Mouse (Mus musculus) regulatory T cell (primary cell): Measurements from ENCODE around the gene Slc5a12.

Source experiments
- in situ Hi-C: fragments of 300-600 bp; cut with MboI, MseI; formaldehyde crosslinking; loops from one replicate; pipeline ENCODE4 v1.15.1; 2025; ENCODE audit warnings: high pct_unique_total_duplicates

Slc5a12 gene

DNA sequence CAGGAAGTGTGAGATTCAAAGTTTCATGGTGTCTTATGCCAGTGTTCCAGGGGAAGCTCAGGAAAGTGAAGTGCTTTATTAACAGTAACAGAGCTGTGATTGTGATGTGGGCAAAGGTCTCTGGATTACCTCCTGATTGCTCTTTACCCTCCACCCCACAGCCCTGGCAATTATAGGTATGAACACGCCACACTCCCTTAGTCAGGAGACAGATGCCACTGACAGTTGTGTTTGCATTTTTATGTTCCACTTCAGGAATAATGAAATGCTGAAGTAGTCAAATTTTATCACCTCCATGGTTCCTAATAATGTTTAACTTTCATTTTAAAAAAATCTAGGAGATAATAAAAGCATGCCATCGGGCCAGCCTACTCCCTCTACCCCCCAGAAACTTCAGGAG is at the start of gene Slc5a12:
TSS of gene Slc5a12 (plus strand) at position 367 of the 400 bp plus-strand sequence.
- in situ Hi-C loops, result no loop called here

DNA sequence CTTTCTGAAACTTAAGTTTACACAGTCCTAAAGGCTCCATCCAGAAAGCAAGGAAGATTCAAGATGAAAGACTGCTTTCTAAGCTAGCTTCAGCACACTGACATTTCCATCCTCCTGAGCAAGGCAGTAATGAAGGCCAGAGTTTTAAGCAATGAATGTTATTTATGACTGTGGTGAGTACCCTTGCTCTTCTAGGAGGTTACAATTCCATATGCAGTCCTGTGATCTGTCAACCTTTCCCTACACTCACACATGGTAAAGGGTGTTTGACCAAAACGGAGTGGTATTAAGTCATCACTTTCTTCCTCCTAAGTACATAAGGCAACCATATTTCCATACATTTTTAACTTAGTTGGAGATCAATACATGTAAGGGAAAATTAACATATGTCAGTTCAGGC is 41.0 kb upstream of the Slc5a12 start:
- in situ Hi-C loops, result no loop called here

DNA sequence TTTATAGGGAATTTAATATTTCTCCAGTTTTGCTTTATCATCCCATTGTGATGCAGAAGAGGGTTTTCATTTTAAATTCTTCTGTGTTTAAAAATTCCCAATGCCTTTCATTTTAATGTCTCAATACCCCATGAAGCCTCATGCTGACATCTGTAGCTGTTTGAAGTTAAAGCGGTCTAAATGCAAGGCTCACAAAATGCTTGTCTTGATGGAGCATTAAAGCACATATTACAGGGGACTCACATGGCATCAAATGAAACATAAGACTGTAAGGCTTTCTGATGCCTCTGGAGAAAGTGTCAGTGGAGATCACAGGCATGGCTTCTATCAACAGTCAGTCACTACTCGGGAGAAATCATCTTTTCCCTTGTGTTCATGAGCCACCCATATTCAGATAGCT is 34.5 kb upstream of the Slc5a12 start:
- in situ Hi-C loops, result loop anchor here (10.0 kb wide), 1 partner anchor 658 kb away; no protein-coding TSS in a partner anchor

DNA sequence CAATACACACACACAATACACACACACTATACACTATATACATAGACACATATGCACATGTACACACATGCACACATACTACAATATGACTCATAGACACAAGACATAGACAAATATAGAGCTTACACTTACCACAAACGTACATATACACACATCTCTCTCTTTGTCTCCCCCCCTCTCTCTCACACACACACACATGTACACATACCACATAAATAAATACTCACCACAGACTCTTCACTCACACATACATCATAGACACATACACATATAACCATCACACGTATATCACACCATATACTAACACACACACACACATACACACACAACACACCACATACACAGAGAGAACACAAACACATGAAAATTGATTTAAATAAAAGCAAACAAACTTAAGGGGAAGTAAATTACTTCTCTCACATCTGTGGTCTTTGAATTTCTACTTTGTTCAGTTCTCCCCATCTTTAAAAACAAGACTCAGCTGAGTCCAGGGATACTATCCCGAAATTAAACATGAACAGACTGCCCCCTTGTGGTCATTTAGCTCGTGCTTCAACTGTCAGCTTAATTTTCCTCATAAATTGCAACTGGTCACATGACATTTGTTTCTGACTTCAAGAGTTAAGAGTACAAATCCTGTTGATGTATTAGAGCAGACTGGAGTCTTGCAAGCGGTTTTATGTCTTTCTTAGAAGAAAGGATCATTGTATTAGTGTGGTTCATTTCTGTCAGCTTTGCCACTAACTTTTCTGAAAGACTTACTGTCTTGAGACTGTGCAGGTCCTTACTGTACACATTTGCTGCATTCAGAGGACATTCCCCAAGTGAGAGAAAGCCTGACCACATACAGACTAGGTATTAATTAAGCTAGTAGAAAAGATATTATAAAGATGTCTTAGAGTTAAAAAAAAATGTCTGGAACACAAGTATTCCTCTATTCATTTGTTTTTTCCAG is 32.1 kb upstream of the Slc5a12 start:
- in situ Hi-C loops, result loop anchor here (10.0 kb wide), 1 partner anchor 660 kb away; no protein-coding TSS in a partner anchor

DNA sequence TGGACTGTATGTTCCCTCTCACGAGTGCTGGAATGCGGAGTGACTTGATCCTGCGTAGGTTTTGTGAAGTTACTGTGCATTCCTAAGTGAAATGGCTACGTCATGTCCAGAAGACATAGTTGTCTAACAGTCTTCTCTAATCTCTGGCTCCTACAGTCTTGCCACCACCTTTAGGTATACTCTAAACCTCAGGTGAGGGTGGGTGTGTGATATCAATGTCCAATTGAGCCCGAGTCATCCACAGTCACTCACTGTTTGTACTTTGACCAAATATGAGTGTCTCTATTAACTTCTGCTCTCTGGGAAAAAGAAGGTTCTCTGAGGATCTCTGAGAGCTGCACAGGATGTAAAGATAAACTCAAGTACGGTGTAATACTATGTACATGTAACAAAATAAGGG is 10.4 kb upstream of the Slc5a12 start:
- in situ Hi-C loops, result no loop called here

DNA sequence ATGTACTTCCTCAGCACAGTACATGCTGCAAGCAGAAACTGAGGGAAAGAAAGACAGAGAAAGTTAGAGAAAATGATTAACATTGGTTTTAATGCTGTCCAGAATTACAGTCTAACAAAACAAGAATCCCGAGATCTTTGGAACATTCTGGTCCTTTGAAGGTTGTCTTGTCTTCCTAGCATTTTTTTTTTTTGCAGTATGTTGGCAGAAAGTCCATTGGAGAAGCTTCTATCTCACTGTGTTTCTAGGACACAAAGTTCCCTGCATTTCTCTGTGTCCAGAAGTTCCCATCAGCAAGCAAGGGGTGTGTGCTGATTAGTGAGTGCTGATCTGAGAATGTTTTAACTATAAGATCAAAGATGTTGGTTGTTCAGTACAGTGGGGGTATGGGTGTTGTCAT is 7.1 kb upstream of the Slc5a12 start:
- in situ Hi-C loops, result no loop called here

DNA sequence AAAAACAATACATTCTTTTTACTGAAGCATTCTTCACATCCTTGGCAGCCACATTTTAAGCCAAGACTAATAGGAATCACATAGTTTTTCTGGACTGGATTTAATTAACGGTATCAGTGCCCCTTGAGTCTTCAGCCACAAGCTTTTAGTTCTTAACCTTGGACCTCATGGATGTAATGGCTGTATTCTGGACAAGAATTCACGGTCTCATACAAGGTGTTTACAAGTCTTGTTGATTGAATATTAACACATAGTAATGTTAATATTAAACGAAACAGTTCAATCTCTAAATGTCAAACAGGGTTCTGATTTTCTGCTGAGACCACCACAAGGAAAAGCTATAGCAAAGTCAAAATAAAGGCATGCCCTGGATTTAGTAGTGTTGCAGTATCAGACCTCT is 4.8 kb upstream of the Slc5a12 start:
- in situ Hi-C loops, result no loop called here

DNA sequence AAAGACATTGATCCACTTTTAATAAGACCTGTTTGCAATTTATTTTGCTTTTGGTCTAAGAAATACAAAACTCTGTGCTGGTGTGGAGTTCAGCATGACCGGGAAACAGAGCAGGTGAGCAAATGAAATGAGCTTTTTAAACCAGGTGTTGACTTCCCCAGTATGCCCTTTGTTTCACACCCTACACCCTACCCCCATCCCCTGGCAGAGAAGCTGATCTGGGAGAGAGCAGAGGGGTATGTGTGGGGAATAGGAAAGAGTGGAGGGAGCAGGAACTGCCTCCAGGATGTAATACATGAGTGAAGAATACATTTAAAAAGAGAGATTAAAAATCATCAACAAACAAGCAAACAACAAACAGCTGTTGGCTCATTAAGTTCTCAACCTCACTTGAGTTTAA is 47.3 kb downstream of the Slc5a12 start:
- in situ Hi-C loops, result loop anchor here (10.0 kb wide), 1 partner anchor 1660 kb away; no protein-coding TSS in a partner anchor

DNA sequence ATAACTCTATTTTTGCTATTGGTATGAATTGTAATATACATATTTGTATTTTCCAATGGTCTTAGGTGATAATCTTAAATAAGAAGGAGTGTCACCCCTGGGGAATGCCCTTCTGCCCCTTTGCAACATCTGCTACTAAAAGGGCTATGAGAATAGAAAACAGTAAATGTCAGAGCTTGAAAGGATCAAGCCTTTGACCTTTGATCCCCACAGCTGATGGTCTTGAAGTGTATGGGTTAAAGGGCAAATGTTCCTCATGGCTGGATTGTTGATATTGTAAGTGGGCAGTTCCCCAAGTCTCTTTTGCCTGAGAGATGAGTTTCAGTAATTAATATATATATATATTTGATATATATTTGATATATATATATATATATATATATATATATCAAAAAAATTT is 47.7 kb downstream of the Slc5a12 start:
- in situ Hi-C loops, result loop anchor here (10.0 kb wide), 1 partner anchor 1660 kb away; no protein-coding TSS in a partner anchor

DNA sequence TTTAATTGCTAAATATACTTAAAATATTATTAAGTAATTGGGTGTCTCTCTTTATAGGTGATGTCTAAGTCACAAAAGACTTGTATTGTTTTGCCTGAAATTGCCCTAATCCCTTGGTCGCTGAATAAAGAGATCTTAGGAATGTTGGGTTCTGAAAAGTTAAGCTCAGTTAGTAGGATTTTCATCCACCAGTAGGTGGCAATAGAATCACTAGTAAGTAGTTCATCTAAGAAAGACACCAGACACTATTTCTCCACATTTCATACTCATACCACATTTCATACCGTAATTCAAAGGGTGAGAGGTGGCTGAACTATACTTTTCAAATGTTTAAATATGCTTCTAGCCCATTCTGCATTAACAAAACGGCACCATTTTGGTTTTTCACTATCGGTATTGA is 66.2 kb downstream of the Slc5a12 start:
- in situ Hi-C loops, result no loop called here

DNA sequence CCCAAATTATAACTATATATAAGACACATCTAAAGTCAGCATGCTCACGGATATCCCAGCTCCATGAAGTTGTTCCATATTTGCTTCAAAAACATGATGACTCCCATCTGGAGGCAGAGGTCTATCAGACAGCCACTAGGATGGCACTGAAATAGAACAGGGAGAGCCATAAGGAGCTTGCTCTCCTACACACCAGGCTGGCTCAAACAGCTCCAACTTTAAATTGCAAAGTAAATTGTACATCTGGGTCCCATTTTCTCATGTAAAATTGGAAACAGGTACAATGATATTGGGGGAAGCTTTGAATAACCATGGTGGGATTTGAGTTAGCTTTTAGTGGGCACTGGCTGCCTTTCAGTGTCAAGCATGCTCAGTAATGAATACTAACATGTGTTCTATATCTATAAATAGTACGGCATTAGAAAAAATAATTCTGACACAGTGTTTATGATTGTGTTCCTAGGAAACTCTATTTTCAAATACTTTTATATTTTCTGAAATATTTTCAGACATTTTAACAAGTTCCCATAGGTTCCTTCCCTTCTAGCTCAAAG is 74.0 kb downstream of the Slc5a12 start:
- in situ Hi-C loops, result no loop called here
